Mouse (Mus musculus): ENCODE measurements around the gene Rad51b.

Rad51b gene

GRCm38 (mm10) chr12:79297121-79297576, at the start of gene Rad51b:
Rad51b (plus strand) TSS chr12:79297282.
- DNase-seq: peak; percentile 78 to 91

GRCm38 (mm10) chr12:79248110-79248509, 49.0 kb upstream of the Rad51b start:
- no peak for DNase-seq

GRCm38 (mm10) chr12:79253294-79254053, 43.6 kb upstream of the Rad51b start:
- peak; percentile 26 to 28 for DNase-seq

GRCm38 (mm10) chr12:79254975-79255374, 42.1 kb upstream of the Rad51b start:
- no peak for DNase-seq

- no peak for DNase-seq
Measured at GRCm38 (mm10) chr12:79260154-79260553, 36.9 kb upstream of the Rad51b start.

- peak; percentile 14 to 77 for DNase-seq
Measured at GRCm38 (mm10) chr12:79261035-79261434, 36.0 kb upstream of the Rad51b start.

- DNase-seq: no peak
Measured at GRCm38 (mm10) chr12:79272604-79273003, 24.5 kb upstream of the Rad51b start.

GRCm38 (mm10) chr12:79279513-79280115, 17.5 kb upstream of the Rad51b start:
- no peak for DNase-seq

GRCm38 (mm10) chr12:79282595-79282994, 14.5 kb upstream of the Rad51b start:
- no peak for DNase-seq

- DNase-seq: no peak
Measured at GRCm38 (mm10) chr12:79292874-79293273, 4.2 kb upstream of the Rad51b start.

GRCm38 (mm10) chr12:79296126-79296816, 811 bp upstream of the Rad51b start, which contains the start of gene Zfyve26:
Zfyve26 (minus strand) TSS chr12:79296304.
- DNase-seq: peak; percentile 95 to 98

GRCm38 (mm10) chr12:79297884-79298636, 978 bp downstream of the Rad51b start:
- no peak for DNase-seq

GRCm38 (mm10) chr12:79301802-79302201, 4.7 kb downstream of the Rad51b start:
- DNase-seq: peak; percentile 34 to 44

- peak in 1 of 2 experiments; percentile 41 for DNase-seq
Measured at GRCm38 (mm10) chr12:79305131-79305530, 8.0 kb downstream of the Rad51b start.

GRCm38 (mm10) chr12:79306013-79306412, 8.9 kb downstream of the Rad51b start:
- DNase-seq: no peak

- peak in 1 of 2 experiments; percentile 20 for DNase-seq
Measured at GRCm38 (mm10) chr12:79313721-79314120, 16.6 kb downstream of the Rad51b start.

- no peak for DNase-seq
Measured at GRCm38 (mm10) chr12:79317339-79317738, 20.3 kb downstream of the Rad51b start.

GRCm38 (mm10) chr12:79320895-79321294, 23.8 kb downstream of the Rad51b start:
- DNase-seq: no peak

- peak in 1 of 2 experiments; percentile 29 for DNase-seq
Measured at GRCm38 (mm10) chr12:79322539-79322938, 25.5 kb downstream of the Rad51b start.

- DNase-seq: no peak
Measured at GRCm38 (mm10) chr12:79326236-79326635, 29.2 kb downstream of the Rad51b start.

- DNase-seq: no peak
Measured at GRCm38 (mm10) chr12:79326745-79327144, 29.7 kb downstream of the Rad51b start.

GRCm38 (mm10) chr12:79327868-79328267, 30.8 kb downstream of the Rad51b start:
- DNase-seq: no peak

- DNase-seq: no peak
Measured at GRCm38 (mm10) chr12:79330571-79330970, 33.5 kb downstream of the Rad51b start.

Data from kidney, postnatal 36 days (tissue).